Mouse (Mus musculus) embryo, embryonic 9.5 days (tissue): ENCODE data around the gene Ssbp1.

Experiments used
- DNase-seq: peaks from one replicate; pipeline ENCODE4 v3.0.0-alpha.2; 2017; ENCODE audit errors: extremely low spot score

The Ssbp1 gene

DNA sequence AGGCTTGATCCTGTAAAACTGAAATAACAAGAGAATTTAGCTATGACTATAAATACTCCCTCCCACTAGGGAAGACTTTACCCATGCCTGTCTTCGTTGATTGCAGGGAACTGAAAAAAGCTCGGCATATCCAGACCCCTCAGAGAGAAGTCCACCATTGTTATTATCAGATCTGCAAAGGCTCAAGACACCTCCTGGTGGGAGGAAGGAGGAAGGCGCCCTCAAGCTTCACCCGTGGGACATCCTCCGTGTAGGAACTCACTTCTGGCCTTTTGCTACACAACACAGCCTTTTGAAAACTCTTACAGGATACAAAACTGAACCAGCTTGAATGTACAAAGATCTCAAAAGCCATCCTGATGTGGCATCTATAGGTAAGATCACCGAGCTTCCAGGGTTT is 5.4 kb upstream of the Ssbp1 start:
- DNase-seq: no peak

DNA sequence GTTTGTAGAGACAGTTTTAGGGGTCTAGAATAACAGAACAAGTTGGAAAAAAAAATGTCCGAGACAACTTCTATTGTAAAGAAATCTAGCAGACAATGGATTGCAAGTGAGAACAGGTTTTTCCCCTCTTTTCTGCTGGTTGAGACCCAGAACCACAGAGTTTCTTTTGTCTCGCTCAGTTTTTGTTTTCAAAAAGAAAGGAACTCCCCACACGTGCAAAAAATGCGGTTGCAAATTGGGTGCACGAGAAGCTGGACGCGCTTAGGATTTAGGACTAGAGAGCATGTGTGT is 513 bp downstream of the Ssbp1 start:
- DNase-seq: no peak

DNA sequence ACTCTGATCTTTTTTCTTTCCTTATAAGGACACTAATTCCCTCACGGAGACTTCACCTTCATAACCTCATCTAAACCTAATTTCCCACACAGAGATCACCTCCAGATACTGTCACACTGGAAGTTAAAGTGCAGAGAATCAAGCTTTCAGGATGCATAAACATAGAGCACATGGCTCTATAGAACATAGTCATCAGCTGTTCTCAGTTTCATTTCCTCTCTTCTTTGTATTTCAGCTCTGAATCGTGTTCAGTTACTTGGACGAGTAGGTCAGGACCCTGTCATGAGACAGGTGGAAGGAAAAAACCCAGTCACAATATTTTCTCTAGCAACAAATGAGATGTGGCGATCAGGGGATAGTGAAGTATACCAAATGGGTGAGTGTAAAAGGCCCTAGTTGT is 5.0 kb downstream of the Ssbp1 start:
- no peak for DNase-seq

DNA sequence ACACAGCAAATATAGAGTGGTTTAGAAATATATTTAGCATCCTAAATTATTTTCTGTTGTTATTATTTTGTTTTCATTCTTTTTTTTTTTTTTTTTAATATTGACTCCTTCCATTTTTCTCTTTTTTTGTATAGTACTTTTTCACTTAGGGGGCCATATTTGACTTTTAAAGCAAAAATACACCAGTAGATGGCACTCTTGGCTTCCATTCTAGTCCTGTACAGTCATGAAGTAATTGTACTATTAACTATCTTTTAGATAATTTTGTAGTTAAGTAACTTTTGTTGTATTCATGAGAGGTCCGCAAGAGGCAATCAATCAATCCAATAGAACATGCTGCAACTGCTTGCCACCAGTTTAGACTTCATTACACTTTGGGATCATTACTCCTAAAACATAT is 8.6 kb downstream of the Ssbp1 start:
- DNase-seq: no peak

DNA sequence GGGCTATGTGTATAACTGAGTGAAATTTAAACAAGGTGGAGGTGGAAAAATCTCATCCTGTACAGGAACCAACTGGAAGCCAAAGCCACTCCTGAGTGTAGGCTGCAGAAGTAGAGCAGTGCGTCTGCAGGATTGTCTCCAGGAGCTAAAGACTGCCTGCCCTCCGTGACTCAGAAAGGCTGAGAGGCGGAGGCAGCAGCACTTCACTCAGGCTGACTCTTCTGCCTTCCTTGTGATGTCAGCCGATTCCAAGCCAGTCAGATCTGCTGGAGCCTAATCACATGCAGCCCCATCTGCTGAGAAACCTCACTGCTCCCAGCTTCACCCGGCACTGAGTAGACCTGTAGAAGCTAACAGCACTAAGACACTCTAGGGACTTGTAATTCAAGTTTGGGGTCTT is 11.2 kb downstream of the Ssbp1 start:
- no peak for DNase-seq

DNA sequence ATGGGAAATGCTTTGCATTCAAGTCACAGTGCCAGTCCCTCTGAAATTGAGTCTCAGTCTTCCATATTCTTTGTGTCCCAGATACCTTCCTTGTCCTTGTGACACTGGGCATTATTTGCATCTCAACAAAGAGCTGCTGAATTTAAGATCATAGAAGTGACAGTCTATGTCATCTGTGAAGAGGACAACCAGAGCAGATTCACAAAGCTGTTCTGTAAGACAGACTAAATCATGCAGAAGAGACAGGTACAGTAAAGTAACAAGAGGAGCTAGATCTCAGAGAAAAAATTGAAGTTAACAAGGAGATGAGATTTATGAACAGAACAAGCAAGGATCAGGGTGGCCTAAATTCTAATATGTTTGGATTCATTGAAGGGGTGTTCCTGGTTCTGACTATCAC is 19.8 kb downstream of the Ssbp1 start, which contains the start of gene Tas2r137:
Tas2r137 (plus strand) TSS at position 301 of the 400 bp plus-strand sequence.
- no peak for DNase-seq

DNA sequence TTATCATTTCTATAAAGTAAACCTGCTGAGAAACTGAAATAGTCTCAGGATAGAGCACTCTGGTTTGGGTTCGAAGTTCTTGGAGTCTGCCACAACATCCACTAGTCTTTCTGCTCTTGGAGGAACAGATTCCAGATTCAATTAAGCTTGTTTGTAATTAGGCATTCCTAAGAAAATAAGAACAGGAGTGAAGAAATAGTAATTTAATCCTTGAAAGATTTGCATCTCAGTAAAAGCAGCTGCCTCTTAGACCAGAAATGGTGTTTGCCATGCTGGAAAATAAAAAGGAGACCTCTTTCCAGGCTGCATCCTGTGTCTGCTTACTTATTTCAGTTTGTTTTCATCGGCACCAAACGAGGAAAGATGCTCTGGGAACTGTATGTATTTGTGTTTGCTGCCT is 22.1 kb downstream of the Ssbp1 start, which contains the start of gene Tas2r108:
Tas2r108 (plus strand) TSS at position 301 of the 400 bp plus-strand sequence.
- no peak for DNase-seq

DNA sequence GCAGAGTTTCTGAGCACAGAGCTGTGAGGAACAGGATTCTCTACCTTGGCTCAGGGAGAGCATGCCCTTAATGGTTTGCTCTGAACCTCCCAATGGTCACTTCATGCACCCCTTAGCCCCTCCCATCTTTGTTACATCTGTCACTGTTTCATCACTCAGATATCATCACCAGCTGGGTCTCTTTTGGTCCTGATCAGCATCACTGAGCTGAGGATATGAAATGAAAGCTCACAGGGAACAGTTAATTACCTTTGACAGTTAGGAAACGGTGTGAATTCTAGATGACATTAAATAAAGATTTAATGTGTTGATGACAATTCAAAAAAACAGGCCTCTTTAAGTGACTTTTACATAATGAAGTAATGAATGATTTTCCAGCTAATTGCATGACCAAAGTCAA is 48.3 kb downstream of the Ssbp1 start, which contains the start of gene Prss37:
Prss37 (minus strand) TSS at position 101 of the 400 bp plus-strand sequence.
- no peak for DNase-seq
